Mouse (Mus musculus): ENCODE results near the gene Rpl37a. TPM values are rescaled to one million over a fixed set of nuclear protein-coding genes. Genes with fewer than 3 reads are reported as not detected.

The Rpl37a gene
- polyA plus RNA-seq, 1 experiment from 2014 or later, result 2,199 TPM

DNA sequence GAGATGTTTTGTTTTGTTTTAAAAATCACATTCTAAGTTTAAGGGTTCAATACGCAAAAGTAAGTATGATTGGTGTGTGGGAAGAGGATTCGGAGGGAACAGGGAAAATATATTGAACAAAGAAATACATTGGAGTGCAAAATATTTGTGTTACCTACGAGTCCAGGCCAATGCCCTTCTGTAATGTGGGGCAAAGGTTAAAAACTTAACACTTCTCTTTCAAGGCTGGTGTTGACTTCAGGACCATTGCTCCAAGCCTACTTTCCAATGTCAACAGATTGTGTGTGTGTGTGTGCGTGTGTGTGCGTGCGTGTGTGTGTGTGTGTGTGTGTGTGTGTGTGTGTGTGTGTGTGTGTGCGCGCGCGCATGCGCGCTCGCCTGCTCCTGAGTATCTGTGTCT, 14.9 kb downstream of the Rpl37a start:
- ATAC-seq (replicated peaks; ENCODE audit: low FRiP score), result no peak
- Histone ChIP-seq H3K9ac (ENCODE audit: low read depth, low read length) (no peak overlapping the region), H3K9me3 (ENCODE audit: control insufficient read depth, low read length) (no peaks in the 10 kb centered on the region), H3K4me2 (no peak overlapping the region), H3K36me3 (ENCODE audit: control insufficient read depth, insufficient read depth, low read length) (no peaks in the 10 kb centered on the region), H3K4me3 (ENCODE audit: low read depth, low read length) (no peak overlapping the region), H3K4me1 (replicated peaks; ENCODE audit: control insufficient read depth, insufficient read depth, low read length) (no peaks in the 10 kb centered on the region), H3K27ac (ENCODE audit: low read depth, low read length) (no peak overlapping the region), H3K27me3 (replicated peaks; ENCODE audit: control insufficient read depth, insufficient read depth, low read length) (no peaks in the 10 kb centered on the region)
- no peak for DNase-seq (ENCODE audit: low spot score)
- 86% methylated on average over 13 of the region's 13 CpGs for WGBS

DNA sequence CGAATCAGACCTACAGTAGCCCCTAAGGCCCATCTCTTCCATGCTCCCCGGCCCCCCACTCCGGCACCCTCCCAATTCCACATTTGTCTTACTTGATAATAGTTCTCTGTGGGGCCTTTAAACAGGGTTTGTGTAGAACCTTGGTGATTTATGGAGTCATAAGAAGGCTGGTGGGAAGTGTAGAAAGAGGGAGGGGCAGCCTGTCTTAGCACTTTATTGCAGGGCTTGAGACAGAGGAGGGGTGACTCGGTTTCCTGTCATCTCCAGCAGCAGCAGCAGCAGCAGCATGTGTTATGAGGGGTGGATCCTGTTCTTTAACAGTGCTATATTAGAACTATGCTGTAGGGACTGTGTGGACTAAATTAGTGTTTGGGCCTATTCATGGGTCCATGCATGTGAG, 17.7 kb downstream of the Rpl37a start:
- H3K36me3 ChIP-seq (ENCODE audit: control insufficient read depth, insufficient read depth, low read length), result no peaks in the 10 kb centered on the region
- ATAC-seq (replicated peaks; ENCODE audit: low FRiP score), result no peak
- no peaks in the 10 kb centered on the region for H3K9me3 ChIP-seq (ENCODE audit: control insufficient read depth, low read length)
- 71% methylated on average over 4 of the region's 4 CpGs for WGBS
- no peaks in the 10 kb centered on the region for H3K4me1 ChIP-seq (replicated peaks; ENCODE audit: control insufficient read depth, insufficient read depth, low read length)
- no peak overlapping the region for H3K4me3 ChIP-seq (ENCODE audit: low read depth, low read length)
- no peaks in the 10 kb centered on the region for H3K27me3 ChIP-seq (replicated peaks; ENCODE audit: control insufficient read depth, insufficient read depth, low read length)
- H3K9ac ChIP-seq (ENCODE audit: low read depth, low read length), result no peak overlapping the region
- no peak for DNase-seq (ENCODE audit: low spot score)
- H3K27ac ChIP-seq (ENCODE audit: low read depth, low read length), result no peak overlapping the region
- H3K4me2 ChIP-seq, result no peak overlapping the region

DNA sequence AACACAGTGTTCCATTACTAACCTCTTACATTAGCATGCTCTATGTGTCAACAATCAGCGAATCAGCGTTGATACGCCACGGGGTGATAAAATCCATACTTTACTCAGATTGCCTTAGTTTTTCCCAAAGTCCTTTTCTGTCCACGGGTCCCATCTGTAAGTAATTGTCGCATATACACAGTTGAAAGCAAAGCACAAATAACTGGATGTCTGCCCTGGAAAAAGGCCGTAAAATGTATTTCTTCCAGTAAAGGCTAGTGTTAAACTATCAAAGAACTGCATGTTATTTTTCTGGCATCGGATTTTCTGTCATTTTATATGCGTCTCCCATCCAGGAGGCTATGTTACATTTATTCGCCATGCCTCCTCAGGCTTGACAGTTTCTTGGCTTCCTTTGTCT, 19.0 kb downstream of the Rpl37a start:
- DNase-seq (ENCODE audit: low spot score) (no peak), ATAC-seq (replicated peaks; ENCODE audit: low FRiP score) (no peak)
- Histone ChIP-seq H3K36me3 (ENCODE audit: control insufficient read depth, insufficient read depth, low read length) (no peaks in the 10 kb centered on the region), H3K9me3 (ENCODE audit: control insufficient read depth, low read length) (no peaks in the 10 kb centered on the region), H3K9ac (ENCODE audit: low read depth, low read length) (no peak overlapping the region), H3K27me3 (replicated peaks; ENCODE audit: control insufficient read depth, insufficient read depth, low read length) (no peaks in the 10 kb centered on the region), H3K4me1 (replicated peaks; ENCODE audit: control insufficient read depth, insufficient read depth, low read length) (no peaks in the 10 kb centered on the region), H3K4me2 (no peak overlapping the region), H3K4me3 (ENCODE audit: low read depth, low read length) (no peak overlapping the region), H3K27ac (ENCODE audit: low read depth, low read length) (no peak overlapping the region)
- 82% methylated on average over 10 of the region's 10 CpGs for WGBS

DNA sequence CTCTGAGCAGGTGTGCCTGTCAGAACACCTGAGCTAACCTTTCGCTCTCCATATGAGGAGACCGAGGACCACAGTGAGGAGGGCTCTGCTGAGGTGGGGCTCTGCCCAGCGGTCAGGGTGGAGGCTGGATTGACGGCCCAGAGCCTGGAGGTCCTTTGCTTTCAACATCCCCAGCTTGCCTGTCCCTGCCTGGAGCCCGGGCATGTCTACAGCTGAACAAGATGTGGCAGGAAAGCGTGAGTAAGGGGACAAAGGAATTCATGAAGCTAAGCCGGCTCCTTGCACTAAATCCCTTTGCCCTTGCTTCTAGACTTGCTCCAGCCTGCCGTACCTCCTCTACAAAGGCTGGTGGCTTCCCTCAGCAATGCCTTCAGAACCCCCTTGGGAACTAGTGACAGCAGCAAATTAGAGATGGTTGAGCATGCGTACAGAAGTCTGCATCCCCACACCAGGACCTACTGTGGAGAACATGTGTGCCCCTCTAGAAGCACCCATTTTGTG, 22.2 kb downstream of the Rpl37a start:
- Histone ChIP-seq H3K9me3 (ENCODE audit: control insufficient read depth, low read length) (no peaks in the 10 kb centered on the region), H3K27me3 (replicated peaks; ENCODE audit: control insufficient read depth, insufficient read depth, low read length) (no peaks in the 10 kb centered on the region), H3K4me3 (ENCODE audit: low read depth, low read length) (no peak overlapping the region), H3K36me3 (ENCODE audit: control insufficient read depth, insufficient read depth, low read length) (no peaks in the 10 kb centered on the region), H3K4me1 (replicated peaks; ENCODE audit: control insufficient read depth, insufficient read depth, low read length) (no peaks in the 10 kb centered on the region), H3K4me2 (no peak overlapping the region), H3K27ac (ENCODE audit: low read depth, low read length) (no peak overlapping the region), H3K9ac (ENCODE audit: low read depth, low read length) (no peak overlapping the region)
- ATAC-seq (replicated peaks; ENCODE audit: low FRiP score) (no peak), DNase-seq (ENCODE audit: low spot score) (no peak)
- WGBS, result 87% methylated on average over 9 of the region's 9 CpGs

DNA sequence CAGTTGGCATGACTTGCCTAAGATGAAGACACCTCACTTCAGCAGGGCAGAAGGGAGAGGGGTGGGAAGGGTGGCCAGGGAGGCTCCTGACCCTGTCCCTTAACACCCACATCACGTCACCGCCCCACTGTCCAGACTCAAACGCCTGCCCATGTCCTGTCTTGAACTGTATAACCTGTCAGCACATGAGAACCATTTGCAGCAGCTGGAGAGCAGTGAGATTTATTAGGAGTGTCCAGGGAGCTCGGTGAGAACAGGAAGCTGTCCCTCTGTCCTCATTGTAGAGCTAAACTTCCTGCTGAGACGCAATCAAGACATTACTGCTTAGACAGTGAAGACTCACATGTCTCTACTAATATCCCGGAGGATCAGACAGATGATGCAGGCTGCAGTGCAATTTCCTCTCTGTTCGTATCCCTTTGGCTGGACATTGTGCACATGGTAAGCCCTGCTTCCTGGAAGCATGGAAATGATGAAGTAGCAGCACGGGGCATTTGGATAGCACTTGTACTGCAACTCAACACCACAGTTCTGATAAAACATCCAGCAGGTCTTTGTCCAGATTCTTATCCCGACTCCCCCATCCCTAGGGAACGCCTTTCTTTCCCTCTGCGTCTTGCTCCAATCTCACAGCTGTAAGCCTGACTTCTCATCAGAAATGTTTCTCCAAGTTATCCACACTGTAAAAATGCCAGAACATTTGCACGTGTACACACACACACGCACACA, 25.5 kb downstream of the Rpl37a start:
- ATAC-seq (replicated peaks; ENCODE audit: low FRiP score) (no peak), DNase-seq (ENCODE audit: low spot score) (no peak)
- Histone ChIP-seq H3K27ac (ENCODE audit: low read depth, low read length) (no peak overlapping the region), H3K4me1 (replicated peaks; ENCODE audit: control insufficient read depth, insufficient read depth, low read length) (no peaks in the 10 kb centered on the region), H3K4me2 (no peak overlapping the region), H3K9ac (ENCODE audit: low read depth, low read length) (no peak overlapping the region), H3K36me3 (ENCODE audit: control insufficient read depth, insufficient read depth, low read length) (no peaks in the 10 kb centered on the region), H3K27me3 (replicated peaks; ENCODE audit: control insufficient read depth, insufficient read depth, low read length) (no peaks in the 10 kb centered on the region), H3K9me3 (ENCODE audit: control insufficient read depth, low read length) (no peaks in the 10 kb centered on the region), H3K4me3 (ENCODE audit: low read depth, low read length) (no peak overlapping the region)
- 54% methylated on average over 13 of the region's 13 CpGs for WGBS

DNA sequence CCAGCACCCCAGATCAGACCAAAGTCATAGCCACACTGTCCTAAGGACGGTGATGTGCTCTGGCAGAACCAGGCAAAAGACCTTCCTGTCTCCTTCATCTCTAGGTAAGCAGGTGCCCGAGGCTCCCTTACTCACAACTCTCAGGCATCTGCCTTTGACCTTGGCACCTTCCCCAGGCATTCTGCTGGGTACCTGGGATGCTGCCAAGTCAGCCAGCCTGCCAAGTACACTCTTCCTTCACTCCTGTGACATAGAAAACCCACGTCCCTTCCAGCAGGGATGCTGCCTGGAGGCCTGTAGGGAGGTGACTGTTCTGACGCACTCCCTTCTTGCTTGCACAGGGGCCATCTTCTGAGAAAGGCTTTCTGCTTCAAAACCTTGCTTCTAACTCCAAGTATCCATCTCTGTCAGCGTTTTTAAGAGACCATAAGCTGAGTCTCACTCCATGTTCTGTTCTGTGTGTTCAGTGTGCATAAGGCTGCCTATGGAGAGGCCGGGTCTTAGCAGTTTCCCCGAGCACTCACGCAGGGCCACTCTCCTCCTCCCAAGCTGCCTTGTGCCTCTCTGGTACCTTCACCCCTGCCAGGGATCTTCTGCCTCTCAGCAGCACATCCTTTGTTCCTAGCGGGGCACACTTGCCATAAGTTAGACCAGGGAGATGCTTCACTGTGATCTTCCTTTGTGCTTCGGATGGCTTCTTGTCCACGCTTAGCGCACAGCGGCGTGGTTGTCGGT, 28.0 kb downstream of the Rpl37a start:
- 78% methylated on average over 15 of the region's 15 CpGs for WGBS
- no peak for ATAC-seq (replicated peaks; ENCODE audit: low FRiP score)

DNA sequence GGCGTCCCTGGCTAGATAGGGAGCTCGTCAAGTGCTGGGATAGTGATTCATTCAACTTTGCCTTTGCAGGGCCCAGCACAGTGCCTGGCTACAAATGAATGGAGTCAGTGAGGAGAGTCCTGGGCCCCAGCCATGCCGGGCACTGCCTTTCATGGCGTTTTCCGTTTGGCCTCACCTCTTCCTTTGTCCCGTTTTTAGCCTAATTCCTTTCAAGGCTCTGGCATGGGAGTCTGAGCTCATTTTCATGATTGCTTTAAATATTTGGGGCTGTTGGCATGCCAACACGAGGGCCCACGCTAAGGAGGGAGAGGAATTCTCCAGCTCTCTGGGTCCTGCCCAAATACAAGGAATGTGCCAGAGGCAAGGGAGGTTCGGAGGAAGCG, 28.6 kb downstream of the Rpl37a start:
- Histone ChIP-seq H3K4me2 (no peak overlapping the region), H3K36me3 (ENCODE audit: control insufficient read depth, insufficient read depth, low read length) (no peaks in the 10 kb centered on the region), H3K4me1 (replicated peaks; ENCODE audit: control insufficient read depth, insufficient read depth, low read length) (no peaks in the 10 kb centered on the region), H3K4me3 (ENCODE audit: low read depth, low read length) (no peak overlapping the region), H3K9me3 (ENCODE audit: control insufficient read depth, low read length) (no peaks in the 10 kb centered on the region), H3K9ac (ENCODE audit: low read depth, low read length) (no peak overlapping the region), H3K27me3 (replicated peaks; ENCODE audit: control insufficient read depth, insufficient read depth, low read length) (no peaks in the 10 kb centered on the region), H3K27ac (ENCODE audit: low read depth, low read length) (no peak overlapping the region)
- ATAC-seq (replicated peaks; ENCODE audit: low FRiP score) (no peak), DNase-seq (ENCODE audit: low spot score) (no peak)
- 77% methylated on average over 10 of the region's 10 CpGs for WGBS

More for the DNA sequence above, 28.0 kb downstream of the Rpl37a start:
- Histone ChIP-seq H3K4me2 (no peak overlapping the region), H3K9me3 (ENCODE audit: control insufficient read depth, low read length) (no peaks in the 10 kb centered on the region), H3K27ac (ENCODE audit: low read depth, low read length) (no peak overlapping the region), H3K9ac (ENCODE audit: low read depth, low read length) (no peak overlapping the region), H3K4me1 (replicated peaks; ENCODE audit: control insufficient read depth, insufficient read depth, low read length) (no peaks in the 10 kb centered on the region), H3K36me3 (ENCODE audit: control insufficient read depth, insufficient read depth, low read length) (no peaks in the 10 kb centered on the region), H3K27me3 (replicated peaks; ENCODE audit: control insufficient read depth, insufficient read depth, low read length) (no peaks in the 10 kb centered on the region), H3K4me3 (ENCODE audit: low read depth, low read length) (no peak overlapping the region)
- DNase-seq (ENCODE audit: low spot score), result no peak

DNA sequence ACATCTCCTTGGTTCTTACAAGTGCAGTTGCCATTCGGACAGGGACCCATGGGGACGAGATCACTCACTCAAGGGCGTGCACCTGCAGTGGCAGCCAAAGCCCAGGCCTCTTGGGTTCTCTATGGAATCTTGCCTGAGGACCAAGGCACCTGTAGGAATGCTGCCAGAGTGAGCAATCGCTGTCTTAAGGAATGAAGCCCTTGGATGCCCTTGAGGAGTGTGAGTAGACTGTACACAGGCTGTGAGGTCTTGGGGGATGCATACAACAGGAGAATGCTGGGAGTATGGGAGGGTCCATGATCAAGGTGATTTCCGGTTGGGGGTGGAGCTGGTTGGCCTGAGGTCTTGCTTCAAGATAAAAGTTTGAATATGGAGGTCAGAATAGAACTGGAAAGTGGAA, 30.3 kb downstream of the Rpl37a start:
- Histone ChIP-seq H3K36me3 (ENCODE audit: control insufficient read depth, insufficient read depth, low read length) (no peaks in the 10 kb centered on the region), H3K9ac (ENCODE audit: low read depth, low read length) (no peak overlapping the region), H3K4me3 (ENCODE audit: low read depth, low read length) (no peak overlapping the region), H3K27ac (ENCODE audit: low read depth, low read length) (no peak overlapping the region), H3K4me2 (no peak overlapping the region), H3K9me3 (ENCODE audit: control insufficient read depth, low read length) (no peaks in the 10 kb centered on the region), H3K4me1 (replicated peaks; ENCODE audit: control insufficient read depth, insufficient read depth, low read length) (no peaks in the 10 kb centered on the region), H3K27me3 (replicated peaks; ENCODE audit: control insufficient read depth, insufficient read depth, low read length) (no peaks in the 10 kb centered on the region)
- ATAC-seq (replicated peaks; ENCODE audit: low FRiP score) (no peak), DNase-seq (ENCODE audit: low spot score) (no peak)
- WGBS, result 82% methylated on average over 5 of the region's 5 CpGs

Measured in liver, embryonic 11.5 days (tissue).